Mouse (Mus musculus) stomach, embryonic 15.5 days (tissue): ENCODE results near the gene Endou. TPM values are rescaled to one million over a fixed set of nuclear protein-coding genes. Genes with fewer than 3 reads are reported as not detected.

Source experiments
- ATAC-seq: fragments of 200-750 bp; cut with Nextera tagmentation; 2 replicates; pipeline ENCODE4 v1.8.0; 2017; ENCODE audit warnings: low read depth, moderate number of reproducible peaks, moderate TSS enrichment; ENCODE audit not compliant: insufficient read depth, low FRiP score
- H3K27ac ChIP-seq: fragments of 300-500 bp; sonication (generic); 2 replicates; pipeline ENCODE4 v1.5.1; 2015; ENCODE audit warnings: mild to moderate bottlenecking, inconsistent platforms
- H3K27me3 ChIP-seq: fragments of 300-500 bp; sonication (generic); replicated peaks from 2 replicates; pipeline ENCODE4 v1.6.1; 2015; ENCODE audit warnings: inconsistent platforms
- H3K36me3 ChIP-seq: fragments of 300-500 bp; sonication (generic); 2 replicates; pipeline ENCODE4 v1.6.1; 2015; ENCODE audit warnings: inconsistent platforms
- H3K4me1 ChIP-seq: fragments of 300-500 bp; sonication (generic); 2 replicates; pipeline ENCODE4 v1.6.1; 2015; ENCODE audit warnings: inconsistent platforms
- H3K4me2 ChIP-seq: fragments of 300-500 bp; sonication (generic); 2 replicates; pipeline ENCODE4 v1.6.1; 2015; ENCODE audit warnings: mild to moderate bottlenecking, inconsistent platforms
- H3K4me3 ChIP-seq: fragments of 300-500 bp; sonication (generic); replicated peaks from 2 replicates; pipeline ENCODE4 v1.5.1; 2015; ENCODE audit warnings: inconsistent platforms
- H3K9ac ChIP-seq: fragments of 300-500 bp; sonication (generic); 2 replicates; pipeline ENCODE4 v1.6.1; 2015; ENCODE audit warnings: inconsistent platforms
- H3K9me3 ChIP-seq: fragments of 300-500 bp; sonication (generic); 2 replicates; pipeline ENCODE4 v1.6.1; 2016; ENCODE audit warnings: inconsistent platforms
- WGBS: fragments of 180-500 bp; shearing (Covaris S2); methylation state at CpG from one replicate; pipeline ENCODE4 v1.1.7; 2015; 5-methylcytosine and 5-hydroxymethylcytosine counted together
- polyA plus RNA-seq: library from polyadenylated mRNA; unstranded; fragments of >200 nt; fragmentation: Nextera tagmentation; extraction: Ambion mirVana; gene quantifications from 2 replicates; pipeline ENCODE4 v1.2.1, GENCODE M21; 2015

Gene Endou
- polyA plus RNA-seq, 1 experiment from 2014 or later = 2.2 TPM

DNA sequence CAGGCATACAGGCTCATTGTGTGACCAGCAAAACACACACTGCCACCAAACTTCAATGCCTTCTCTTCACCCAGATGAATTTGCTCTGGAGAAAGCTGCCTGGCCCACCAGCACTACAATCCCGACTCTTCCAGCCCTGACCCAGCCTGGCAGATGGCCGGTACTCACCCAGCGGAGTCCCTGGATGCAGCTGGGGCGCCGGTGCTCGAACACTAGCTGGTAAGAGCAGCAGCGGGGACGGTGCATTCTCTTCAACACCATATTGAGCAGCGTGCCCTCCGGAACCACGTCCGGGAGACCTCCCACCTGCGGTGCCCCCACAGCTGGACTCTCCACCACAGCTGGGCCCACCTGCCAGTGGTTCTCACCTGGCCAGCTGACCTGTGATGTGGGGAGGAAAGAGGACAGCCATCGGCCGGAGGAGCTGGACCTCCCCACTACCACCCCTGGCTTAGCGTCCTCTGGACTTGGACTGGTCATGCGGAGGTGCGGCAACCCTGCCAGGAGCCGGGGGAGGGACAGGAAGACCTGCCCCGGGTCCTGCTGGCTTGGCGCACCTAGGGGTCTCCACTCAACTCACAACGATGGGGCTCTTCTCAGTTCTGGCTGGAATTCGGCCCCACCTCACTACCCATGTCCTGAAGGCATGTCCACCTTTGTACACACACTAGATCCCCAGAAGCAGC, 35.6 kb upstream of the Endou start:
- 12% methylated on average over 23 of the region's 23 CpGs for WGBS
- Histone ChIP-seq H3K27ac (0 out of 2 replicates have a peak overlapping the region, but pooled peaks have one; percentile 14), H3K4me2 (peak overlapping the region; percentile 97), H3K4me1 (peaks cover 24% of the 10 kb centered on the region), H3K9me3 (no peaks in the 10 kb centered on the region), H3K9ac (peak overlapping the region; percentile 12; the same call in 1 of the 2 replicates), H3K36me3 (no peaks in the 10 kb centered on the region), H3K27me3 (peaks cover 21% of the 10 kb centered on the region), H3K4me3 (peak overlapping the region; percentile 55)
- ATAC-seq = no peak

DNA sequence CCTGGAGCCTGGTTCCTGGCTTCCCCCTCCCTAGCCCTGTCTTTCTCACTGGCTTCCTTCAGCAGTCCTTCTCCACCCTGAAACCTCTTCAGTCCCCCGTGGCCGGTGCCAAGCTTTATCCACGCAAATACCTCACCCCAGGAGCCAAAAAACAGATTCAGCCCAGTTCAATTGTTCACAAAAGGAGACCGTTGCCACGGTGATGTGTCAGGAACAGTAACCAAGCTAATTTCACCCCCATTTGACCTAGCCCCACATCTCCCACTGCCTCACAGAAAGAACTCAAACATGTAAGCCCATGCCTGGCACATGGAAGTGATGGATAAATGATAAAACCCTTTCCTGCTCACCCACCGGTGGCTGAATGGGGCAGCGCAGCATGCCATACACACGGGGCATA, 35.1 kb upstream of the Endou start:
- Histone ChIP-seq H3K27ac (no peak overlapping the region), H3K9me3 (no peaks in the 10 kb centered on the region), H3K9ac (no peak overlapping the region)

DNA sequence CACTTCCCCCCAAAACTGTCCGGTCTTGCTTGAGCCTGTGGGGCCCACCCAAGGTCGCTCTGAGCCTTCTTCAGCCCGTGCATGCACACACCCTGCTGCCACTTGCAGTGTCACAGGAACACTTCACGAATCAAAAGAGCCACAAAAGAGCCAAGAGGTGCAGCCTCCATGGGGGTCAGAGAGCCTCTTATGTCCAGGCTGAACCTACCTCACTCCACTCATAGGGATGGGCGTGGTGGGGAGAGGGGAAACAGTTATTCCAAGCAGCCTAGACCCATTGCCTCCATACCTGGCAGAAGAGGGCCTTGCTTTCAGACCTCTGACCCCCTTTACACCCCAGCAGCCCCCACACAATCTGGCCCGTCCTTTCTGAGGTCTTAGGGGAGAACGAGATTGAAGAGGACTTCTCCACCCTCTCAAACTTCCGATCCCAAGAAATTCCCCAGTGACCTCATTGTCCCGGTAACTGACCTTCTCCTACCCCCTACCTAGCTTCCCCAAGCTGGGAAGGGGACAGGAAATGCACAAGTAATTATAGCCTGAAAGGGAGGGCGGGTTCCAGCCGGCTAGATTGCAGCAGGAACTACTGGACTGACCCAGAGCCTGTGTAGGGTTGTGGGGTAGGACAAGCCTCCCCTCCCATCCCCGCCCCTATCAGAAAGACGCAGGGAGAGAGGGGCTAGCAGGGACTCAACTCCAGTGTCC, 34.1 kb upstream of the Endou start:
- peak overlapping the region; percentile 19; the same call in 1 of the 2 replicates for H3K4me2 ChIP-seq
- H3K27me3 ChIP-seq = peaks cover 21% of the 10 kb centered on the region
- no peak overlapping the region for H3K4me3 ChIP-seq

More for the DNA sequence above, 35.1 kb upstream of the Endou start:
- Histone ChIP-seq H3K4me3 (peak overlapping the region; percentile 55), H3K36me3 (no peaks in the 10 kb centered on the region), H3K27me3 (peaks cover 21% of the 10 kb centered on the region), H3K4me2 (peak overlapping the region; percentile 97), H3K4me1 (peaks cover 24% of the 10 kb centered on the region)
- no peak for ATAC-seq
- 32% methylated on average over 8 of the region's 8 CpGs for WGBS

DNA sequence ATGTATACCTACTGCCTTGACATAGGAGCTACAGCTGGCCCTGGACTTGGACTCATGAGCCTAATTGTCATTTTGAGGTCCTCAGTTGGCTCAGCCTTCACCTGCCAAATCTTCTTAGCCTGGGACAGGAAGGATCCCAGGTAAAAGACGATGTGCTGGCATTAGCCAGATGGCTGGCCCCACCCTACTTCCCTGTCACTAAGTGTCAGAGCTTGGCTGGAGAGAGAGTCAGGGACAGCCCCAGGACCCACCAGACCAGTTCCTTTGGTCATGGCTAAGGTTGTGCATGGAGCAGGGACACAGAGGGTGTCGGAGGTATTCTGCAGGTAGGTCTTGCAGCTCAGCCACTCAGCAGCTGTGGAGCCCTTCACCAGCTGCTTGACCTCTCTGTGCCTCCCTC, 33.4 kb upstream of the Endou start:
- no peak overlapping the region for H3K27ac ChIP-seq
- ATAC-seq = no peak
- H3K4me2 ChIP-seq = no peak overlapping the region
- no peak overlapping the region for H3K4me3 ChIP-seq
- H3K4me1 ChIP-seq = peaks cover 24% of the 10 kb centered on the region
- peaks cover 16% of the 10 kb centered on the region for H3K27me3 ChIP-seq
- H3K9ac ChIP-seq = no peak overlapping the region
- no peaks in the 10 kb centered on the region for H3K36me3 ChIP-seq
- no peaks in the 10 kb centered on the region for H3K9me3 ChIP-seq
- WGBS = 54% methylated on average over 2 of the region's 2 CpGs

More for the DNA sequence above, 34.1 kb upstream of the Endou start:
- Histone ChIP-seq H3K36me3 (no peaks in the 10 kb centered on the region), H3K27ac (no peak overlapping the region), H3K9ac (no peak overlapping the region), H3K4me1 (peaks cover 24% of the 10 kb centered on the region), H3K9me3 (no peaks in the 10 kb centered on the region)
- ATAC-seq = no peak
- 46% methylated on average over 13 of the region's 13 CpGs for WGBS

DNA sequence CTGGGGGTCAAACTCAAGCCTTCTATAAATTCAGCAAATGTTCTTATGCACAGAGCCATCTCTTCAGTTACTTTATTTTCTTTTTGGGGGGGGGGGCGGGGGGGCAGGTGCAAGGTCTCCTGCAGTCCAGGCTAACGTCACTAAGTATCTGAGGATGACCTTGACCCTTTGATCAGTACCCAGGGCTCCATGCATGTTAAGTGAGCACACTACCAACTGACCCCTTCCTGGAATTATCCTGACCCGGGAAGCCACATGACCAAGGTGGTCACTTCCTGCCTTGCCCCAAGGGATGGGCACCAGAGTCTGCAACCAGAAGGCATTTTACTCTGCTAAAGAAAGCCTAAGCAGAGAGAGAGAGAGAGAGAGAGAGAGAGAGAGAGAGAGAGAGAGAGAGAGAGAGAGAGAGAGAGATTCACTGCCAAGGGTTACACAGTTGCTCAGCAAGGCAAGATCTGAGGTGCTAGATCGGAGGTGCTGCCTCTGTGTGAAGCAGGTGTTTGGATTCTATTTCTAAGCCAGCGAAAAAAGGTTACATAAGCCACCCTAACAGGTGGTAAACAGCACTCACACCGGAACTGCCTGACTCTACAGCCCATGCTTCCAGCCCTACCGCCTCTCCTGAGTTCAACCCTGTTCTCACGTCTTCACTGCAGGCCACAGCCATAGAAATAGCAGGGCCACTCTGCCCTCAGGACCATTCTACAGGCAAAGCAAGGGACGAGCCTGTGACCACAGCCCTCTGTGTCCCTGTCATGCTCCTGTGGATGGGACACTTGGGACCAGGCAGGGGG, 32.3 kb upstream of the Endou start:
- WGBS = 67% methylated on average over 9 of the region's 9 CpGs
- ATAC-seq = no peak
- H3K4me3 ChIP-seq = no peak overlapping the region
- no peaks in the 10 kb centered on the region for H3K9me3 ChIP-seq
- peaks cover 10% of the 10 kb centered on the region for H3K27me3 ChIP-seq
- no peak overlapping the region for H3K27ac ChIP-seq
- H3K9ac ChIP-seq = no peak overlapping the region
- no peak overlapping the region for H3K4me2 ChIP-seq
- H3K4me1 ChIP-seq = peaks cover 23% of the 10 kb centered on the region
- H3K36me3 ChIP-seq = no peaks in the 10 kb centered on the region

DNA sequence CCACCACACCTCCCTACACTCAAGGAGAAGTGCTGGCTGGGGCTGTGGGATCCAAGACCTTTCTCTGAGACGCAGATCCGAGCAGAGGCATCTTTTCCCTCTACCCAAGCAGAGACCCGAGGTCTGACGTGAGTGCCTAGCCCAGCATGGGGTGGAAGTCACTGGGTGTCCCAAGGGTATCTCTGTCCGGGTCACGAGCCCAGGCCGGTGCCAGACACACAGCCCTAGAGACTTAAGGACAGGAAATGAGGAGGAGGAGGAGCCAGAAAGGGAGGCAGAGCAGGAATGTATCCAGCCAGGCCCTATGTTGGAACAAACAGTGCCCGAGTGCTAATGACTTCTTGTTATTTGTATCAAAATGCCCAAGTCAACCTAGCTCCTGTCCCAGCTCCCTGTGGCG, 31.6 kb upstream of the Endou start:
- Histone ChIP-seq H3K4me1 (peaks cover 17% of the 10 kb centered on the region), H3K9ac (no peak overlapping the region), H3K9me3 (no peaks in the 10 kb centered on the region), H3K27ac (no peak overlapping the region), H3K4me2 (no peak overlapping the region), H3K36me3 (no peaks in the 10 kb centered on the region), H3K4me3 (no peak overlapping the region), H3K27me3 (peaks cover 10% of the 10 kb centered on the region; the same call in 1 of the 2 replicates)
- WGBS = 65% methylated on average over 9 of the region's 9 CpGs
- ATAC-seq = no peak

DNA sequence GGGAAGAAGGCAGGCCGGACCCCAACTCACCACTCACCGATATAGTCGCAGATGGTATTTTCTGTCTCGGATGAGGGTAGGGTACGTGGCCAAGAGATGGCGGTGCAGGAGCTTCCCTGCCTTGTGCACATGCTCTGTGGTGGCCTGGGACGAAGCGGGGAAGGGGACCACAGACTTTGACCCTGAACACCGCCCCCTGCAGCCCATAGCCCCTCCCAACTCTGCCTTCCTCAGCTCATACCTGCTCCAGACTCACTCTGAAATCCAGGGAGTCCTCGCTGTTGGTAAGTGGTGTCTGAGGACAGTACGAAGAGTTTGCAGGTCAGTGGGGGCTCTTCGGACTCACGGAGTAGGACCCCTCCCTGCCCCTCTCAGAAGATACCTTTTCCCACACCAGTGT, 30.3 kb upstream of the Endou start:
- Histone ChIP-seq H3K36me3 (no peaks in the 10 kb centered on the region), H3K9me3 (no peaks in the 10 kb centered on the region), H3K4me1 (0 out of 2 replicates have a peak, but pooled peaks cover 6% of the 10 kb centered on the region), H3K27ac (peak overlapping the region; percentile 9; the same call in 1 of the 2 replicates), H3K4me2 (peak overlapping the region; percentile 0; the same call in 1 of the 2 replicates), H3K27me3 (peaks cover under 1% of the 10 kb centered on the region; the same call in 1 of the 2 replicates), H3K9ac (no peak overlapping the region), H3K4me3 (no peak overlapping the region)
- ATAC-seq = peak; percentile 15; the same call in 1 of the 2 replicates
- WGBS = 50% methylated on average over 13 of the region's 13 CpGs

DNA sequence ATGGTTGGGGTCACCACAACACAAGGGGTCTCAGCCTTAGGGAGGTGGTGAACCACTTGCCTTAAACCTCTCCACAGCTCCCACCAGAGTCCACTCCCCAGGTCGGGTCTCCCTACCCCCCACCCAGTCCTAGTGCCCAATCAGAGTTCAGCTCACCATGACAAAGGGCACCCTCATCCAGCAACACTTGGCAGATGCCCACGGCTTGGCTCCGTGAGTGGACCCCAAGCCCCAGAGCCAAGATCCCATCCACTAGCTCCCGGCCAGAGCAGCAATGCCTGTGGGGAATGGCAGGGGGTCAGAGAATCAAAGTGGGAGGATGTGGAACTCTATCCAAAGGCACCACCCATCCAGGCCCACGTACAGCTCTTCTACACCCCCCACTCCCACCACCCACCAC, 29.8 kb upstream of the Endou start:
- no peaks in the 10 kb centered on the region for H3K36me3 ChIP-seq
- H3K9me3 ChIP-seq = no peaks in the 10 kb centered on the region
- no peak overlapping the region for H3K9ac ChIP-seq
- no peaks in the 10 kb centered on the region for H3K27me3 ChIP-seq
- 66% methylated on average over 5 of the region's 5 CpGs for WGBS
- ATAC-seq = no peak
- H3K4me2 ChIP-seq = 0 out of 2 replicates have a peak overlapping the region, but pooled peaks have one; percentile 0
- no peak overlapping the region for H3K27ac ChIP-seq
- 0 out of 2 replicates have a peak, but pooled peaks cover 4% of the 10 kb centered on the region for H3K4me1 ChIP-seq
- no peak overlapping the region for H3K4me3 ChIP-seq

DNA sequence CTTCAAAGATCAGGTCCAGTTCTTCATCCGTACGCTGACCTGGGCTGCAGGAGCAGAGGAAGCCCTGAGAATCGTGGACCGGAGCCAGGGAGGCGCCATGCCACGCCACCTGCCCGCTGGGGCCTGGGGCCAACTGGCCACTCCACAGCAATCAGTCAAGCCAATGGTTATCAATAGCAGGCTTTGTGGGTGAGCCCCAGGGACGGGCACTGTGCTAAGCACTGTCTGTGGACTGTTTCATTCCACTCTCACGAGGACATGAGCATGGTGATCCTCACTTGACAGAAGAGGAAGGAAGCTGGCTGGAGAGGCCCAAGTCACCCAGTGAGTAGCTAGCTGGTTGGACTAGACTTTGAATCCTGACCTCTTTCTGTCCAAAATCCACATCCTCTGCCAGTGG, 28.9 kb upstream of the Endou start:
- 80% methylated on average over 9 of the region's 9 CpGs for WGBS

DNA sequence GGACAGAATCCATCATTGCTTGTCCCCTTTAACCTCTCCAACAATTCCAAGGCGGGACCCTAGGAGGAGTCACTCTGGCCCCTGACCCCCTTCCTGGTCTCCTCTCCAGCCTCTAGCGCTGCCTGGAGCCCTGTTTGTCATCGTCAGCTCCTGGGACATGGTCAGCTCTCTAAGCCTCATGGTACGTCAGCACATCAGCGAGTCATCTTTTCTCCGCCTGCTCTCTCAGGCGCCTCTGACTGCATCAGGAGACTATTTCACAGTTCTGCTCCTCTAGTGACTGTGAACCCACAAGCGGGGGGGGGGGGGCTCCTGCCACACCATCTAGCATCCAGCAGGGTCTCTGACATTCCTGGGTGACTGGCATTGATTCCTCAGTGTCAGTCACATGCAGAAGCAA, 24.2 kb upstream of the Endou start:
- Histone ChIP-seq H3K9me3 (no peaks in the 10 kb centered on the region), H3K27ac (no peak overlapping the region), H3K9ac (no peak overlapping the region), H3K4me3 (no peak overlapping the region), H3K4me2 (no peak overlapping the region), H3K27me3 (no peaks in the 10 kb centered on the region), H3K4me1 (peaks cover 13% of the 10 kb centered on the region), H3K36me3 (no peaks in the 10 kb centered on the region)
- WGBS = 49% methylated on average over 8 of the region's 8 CpGs
- no peak for ATAC-seq

More for the DNA sequence above, 28.9 kb upstream of the Endou start:
- no peak for ATAC-seq
- H3K27ac ChIP-seq = no peak overlapping the region
- no peak overlapping the region for H3K4me3 ChIP-seq
- no peak overlapping the region for H3K9ac ChIP-seq
- peaks cover 9% of the 10 kb centered on the region; the same call in 1 of the 2 replicates for H3K4me1 ChIP-seq
- H3K27me3 ChIP-seq = no peaks in the 10 kb centered on the region
- H3K36me3 ChIP-seq = no peaks in the 10 kb centered on the region
- no peaks in the 10 kb centered on the region for H3K9me3 ChIP-seq
- no peak overlapping the region for H3K4me2 ChIP-seq

DNA sequence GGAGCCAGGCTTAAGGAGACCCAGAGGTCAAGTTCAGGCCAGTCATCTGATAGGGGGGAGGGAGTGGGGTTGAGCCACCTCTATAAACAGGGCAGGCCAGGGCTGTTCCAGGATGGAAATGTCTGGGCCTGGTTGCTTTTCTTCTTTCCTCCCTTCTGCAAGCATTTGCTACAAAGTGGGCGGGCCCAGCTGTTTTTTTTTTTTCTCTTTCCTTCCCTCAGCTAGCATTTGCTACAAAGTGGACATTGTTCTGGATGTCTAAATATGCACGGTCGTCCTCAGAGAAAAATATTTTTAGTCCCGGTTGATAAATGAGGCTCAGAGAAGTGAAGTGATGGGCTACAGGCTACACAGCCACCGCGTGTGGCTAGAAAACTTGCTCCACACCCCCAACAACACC, 23.3 kb upstream of the Endou start:
- H3K36me3 ChIP-seq = no peaks in the 10 kb centered on the region
- H3K4me3 ChIP-seq = no peak overlapping the region
- no peaks in the 10 kb centered on the region for H3K27me3 ChIP-seq
- no peak for ATAC-seq
- H3K4me1 ChIP-seq = peaks cover 19% of the 10 kb centered on the region
- H3K9me3 ChIP-seq = no peaks in the 10 kb centered on the region
- 38% methylated on average over 6 of the region's 6 CpGs for WGBS
- no peak overlapping the region for H3K27ac ChIP-seq
- H3K9ac ChIP-seq = no peak overlapping the region
- H3K4me2 ChIP-seq = no peak overlapping the region
